Mouse (Mus musculus): ENCODE results near the gene Eaf2.
"Not testable (repeated sequence)": the region's sequence is repeated elsewhere in the genome, so short reads cannot be mapped to it uniquely, and the experiment has no call there.

Eaf2 gene

DNA sequence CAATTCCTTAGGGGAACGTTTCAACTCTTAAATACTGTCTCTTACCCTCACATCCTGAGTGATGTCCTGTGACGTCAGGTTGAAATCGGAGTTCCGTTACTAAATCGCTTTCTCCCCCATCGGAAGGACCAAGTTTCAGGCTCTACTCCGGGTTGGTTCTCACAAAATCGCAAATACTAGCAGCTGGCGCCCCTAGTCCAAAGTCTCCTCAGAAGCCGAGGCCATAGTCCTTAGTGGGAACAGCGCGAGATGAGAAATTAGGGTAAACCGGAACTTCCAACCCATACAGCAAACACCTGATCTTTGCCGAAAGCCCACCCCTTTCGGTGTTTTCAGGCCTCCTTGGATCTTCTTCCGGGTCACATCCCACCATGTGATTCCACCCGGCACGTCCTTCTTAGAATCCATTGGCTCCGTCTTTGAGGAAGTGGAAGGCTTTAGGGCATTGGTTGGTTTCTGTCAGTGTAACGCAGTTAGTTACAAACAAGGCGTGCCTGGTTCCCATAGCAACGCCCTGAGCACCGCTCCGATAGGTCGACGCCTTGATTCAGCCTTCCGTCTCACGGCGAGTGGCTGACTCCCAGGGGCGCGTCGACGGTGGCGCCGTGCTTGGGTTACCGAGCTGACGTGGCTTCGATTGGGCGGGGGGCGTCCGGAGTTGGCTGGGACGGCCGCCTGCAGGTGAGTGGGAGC is at the start of gene Eaf2, which contains the start of gene Golgb1:
Eaf2 (minus strand) TSS at position 421 of the 693 bp plus-strand sequence.
Golgb1 (plus strand) TSS at position 558 of the 693 bp plus-strand sequence.
- peak; percentile 99 for DNase-seq (ENCODE audit: low read depth)

DNA sequence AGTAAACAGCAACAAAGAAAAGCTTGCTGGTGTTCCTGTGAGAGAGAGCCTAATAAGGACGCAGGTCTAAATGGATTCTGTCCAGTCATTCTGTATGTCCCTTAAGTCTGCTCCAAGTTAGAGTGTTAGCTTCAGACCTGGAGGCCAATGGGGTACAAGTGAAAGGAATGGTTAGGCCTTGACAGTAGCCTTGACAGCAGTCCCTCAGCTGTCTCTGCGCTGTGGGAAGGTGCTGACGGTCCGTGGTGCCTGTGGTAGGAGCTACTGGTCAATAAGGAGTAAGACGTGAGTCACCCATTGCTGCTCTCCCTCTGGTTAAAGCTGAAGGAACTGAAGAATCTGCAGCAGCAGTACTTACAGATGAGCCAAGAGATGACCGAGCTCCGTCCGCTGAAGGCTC is 49.5 kb upstream of the Eaf2 start:
- DNase-seq (ENCODE audit: low read depth) = no peak

DNA sequence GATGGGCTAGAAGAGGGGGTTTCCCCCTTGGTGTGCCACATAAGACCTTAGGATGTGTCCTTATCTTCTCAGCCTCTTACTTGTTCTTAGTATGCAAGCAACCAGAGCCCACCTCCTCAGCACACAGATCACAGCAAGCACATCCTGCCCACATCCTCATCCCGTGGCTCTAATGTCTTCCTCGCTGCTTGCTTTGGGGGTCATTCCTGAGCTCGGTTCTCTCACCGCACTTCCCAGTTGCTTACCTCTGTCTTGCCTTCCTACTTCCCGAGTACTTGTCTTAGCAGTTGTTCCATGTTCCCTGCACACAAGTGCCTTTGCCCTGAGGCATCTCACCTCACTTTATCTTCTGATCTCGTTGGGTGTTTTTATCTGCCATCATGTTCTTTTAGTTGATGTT is 47.2 kb upstream of the Eaf2 start:
- no peak for DNase-seq (ENCODE audit: low read depth)

DNA sequence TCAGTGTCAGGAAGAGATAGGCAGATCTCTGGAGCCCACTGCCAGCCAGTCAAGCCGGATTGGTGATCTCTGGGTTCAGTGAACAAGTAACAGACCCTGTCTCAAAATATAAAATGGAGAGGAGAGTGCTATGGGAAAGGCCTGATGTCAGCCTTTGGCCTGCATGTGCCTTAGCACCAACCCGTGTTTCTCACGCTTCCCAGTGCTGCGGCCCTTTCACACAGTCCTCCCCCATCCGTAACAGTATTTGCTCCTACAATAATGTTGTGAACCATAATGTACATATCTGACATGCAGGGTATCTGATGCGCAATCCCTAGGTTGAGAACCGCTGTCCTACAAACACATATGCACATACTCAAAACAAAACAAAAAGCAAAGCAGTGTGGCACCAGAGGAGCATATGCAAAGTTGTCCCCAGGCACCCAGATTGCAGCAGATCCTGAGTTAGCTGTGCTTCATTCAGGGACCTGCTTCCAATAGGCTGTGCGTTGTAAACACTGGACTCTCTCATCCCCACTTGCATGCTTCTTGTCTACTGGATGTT is 46.3 kb upstream of the Eaf2 start:
- no peak for DNase-seq (ENCODE audit: low read depth)

DNA sequence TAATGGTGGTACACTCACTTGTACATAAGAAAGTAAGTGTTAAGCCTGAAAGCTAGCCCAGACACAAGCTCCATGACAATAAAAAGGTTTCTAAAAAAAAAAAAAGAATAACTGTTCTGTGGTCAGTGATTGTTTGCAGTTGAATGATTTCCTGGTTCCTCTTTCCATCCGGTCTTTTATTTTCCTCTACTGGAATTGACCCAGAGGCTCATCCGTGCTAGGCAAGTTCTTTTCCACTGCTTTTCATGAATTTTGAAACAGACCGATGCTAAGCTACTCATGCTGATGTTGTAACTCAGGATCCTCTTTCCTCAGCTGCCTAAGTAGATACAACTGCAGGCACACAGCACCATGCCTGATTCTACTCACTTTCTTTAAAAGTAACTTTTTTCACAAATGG is 45.6 kb upstream of the Eaf2 start:
- no peak for DNase-seq (ENCODE audit: low read depth)

DNA sequence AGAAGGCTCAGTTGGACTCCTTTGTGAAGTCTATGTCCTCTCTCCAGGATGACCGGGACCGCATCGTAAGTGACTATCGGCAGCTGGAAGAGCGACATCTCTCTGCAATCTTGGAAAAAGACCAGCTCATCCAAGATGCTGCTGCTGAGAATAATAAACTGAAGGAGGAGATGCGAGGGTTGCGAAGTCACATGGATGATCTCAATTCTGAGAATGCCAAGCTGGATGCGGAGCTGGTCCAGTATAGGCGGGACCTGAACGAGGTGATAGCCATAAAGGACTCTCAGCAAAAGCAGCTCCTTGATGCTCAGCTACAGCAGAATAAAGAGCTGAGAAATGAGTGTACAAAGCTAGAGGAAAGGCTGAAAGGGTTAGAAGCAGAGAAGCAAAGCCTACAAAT is 43.7 kb upstream of the Eaf2 start:
- no peak for DNase-seq (ENCODE audit: low read depth)

DNA sequence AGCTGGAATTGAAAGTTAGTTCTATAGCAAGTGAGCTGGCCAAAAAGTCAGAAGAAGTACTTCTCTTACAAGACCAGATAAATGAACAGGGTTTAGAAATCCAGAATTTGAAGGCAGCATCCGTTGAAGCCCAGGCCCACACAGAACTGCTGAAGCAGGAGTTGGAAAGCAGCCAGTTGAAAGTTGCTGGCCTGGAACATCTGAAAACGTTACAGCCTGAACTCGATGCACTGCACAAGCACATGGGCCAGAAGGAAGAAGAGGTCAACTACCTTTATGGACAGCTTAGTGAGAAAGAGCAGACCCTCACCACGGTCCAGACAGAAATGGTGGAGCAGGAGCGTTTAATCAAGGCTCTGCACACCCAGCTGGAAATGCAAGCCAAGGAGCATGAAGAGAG is 39.4 kb upstream of the Eaf2 start:
- no peak for DNase-seq (ENCODE audit: low read depth)

DNA sequence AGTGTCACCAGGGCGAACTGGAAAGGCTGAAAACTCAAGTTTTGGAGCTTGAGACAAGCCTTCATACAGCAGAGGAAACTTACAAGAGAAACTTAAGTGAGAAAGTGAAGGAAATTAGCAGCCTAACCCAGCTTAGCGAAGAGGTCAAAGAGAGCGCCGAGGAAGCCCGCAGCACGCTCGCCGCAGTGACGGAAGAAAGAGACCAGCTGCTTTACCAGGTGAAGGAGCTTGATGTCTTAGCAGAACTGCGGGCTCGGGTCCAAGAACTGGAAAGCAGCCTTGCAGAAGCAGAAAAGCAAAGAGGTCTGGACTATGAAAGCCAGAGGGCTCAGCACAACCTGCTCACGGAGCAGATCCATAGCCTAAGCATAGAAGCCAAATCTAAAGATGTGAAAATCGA is 37.5 kb upstream of the Eaf2 start:
- DNase-seq (ENCODE audit: low read depth) = no peak

DNA sequence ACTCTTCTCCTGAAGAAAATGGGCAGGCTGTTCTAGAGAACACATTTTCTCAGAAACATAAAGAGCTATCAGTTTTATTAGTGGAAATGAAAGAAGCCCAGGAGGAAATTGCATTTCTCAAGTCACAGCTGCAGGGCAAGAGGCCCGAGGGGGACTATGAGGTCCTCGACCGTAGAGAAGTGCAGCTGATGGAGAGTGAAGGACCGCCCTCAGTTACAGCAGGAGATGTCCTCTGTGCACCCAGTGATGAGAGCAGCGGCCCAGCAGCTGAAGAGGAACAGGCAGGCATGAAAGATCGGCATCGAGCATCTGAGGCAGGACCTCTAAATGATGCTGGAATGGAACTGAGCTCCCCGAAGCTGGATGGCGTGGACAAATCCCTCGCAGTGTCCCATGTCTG is 37.1 kb upstream of the Eaf2 start:
- DNase-seq (ENCODE audit: low read depth) = no peak

DNA sequence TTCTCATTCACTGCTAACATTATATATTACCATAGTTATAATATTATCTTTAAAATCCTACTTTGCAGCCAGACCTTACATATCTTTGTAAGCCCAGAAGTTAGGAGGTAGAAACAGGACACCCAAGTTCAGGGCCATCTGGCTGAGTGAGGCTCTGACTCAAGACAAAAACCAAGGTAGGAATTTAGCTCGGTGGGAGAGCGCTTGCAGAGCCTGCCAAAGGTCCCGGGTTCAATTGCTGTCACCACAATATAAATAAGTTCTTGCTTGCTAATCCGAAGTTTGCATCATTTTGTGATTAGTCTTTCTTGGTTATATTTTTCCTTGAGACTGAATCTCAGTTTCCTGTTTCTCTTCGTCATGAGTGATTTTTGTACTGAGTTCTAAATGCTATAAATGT is 28.4 kb upstream of the Eaf2 start:
- no peak for DNase-seq (ENCODE audit: low read depth)

DNA sequence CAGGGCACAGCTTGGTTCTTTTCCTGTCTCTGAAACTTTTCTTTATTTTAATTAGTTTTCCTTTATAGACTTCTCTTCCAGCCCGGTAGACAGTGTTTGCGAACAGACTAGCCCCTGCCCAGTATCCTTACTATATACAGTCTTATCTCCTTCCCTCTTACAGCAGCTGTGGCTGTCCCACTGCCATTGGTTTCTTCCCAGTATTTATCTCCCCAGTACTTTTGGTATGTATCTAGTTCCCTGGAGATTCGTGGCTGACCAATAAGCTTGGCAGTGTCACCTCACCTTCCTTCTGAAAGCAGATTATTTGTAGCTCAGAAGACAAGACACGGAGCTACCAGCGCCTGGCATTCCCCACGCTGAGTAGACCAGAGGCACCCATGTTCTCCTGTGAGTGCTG is 21.9 kb upstream of the Eaf2 start:
- no peak for DNase-seq (ENCODE audit: low read depth)

DNA sequence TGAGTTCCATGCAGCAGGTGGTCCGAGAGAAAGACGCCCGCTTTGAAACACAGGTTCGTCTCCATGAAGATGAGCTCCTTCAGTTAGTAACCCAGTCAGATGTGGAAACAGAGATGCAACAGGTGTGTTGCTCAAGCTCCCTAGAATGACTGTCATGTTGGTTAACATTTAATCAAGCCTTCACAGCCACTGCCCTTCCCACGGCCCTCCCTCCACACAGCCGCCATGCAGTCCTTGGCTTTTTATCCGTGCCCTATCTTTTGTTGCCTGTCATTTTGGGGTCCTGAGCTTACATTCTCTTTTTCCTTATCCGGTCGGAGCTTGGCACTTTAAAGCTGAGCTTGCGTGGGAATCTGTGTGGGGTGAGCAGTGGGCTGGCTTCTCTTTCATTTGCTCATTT is 18.5 kb upstream of the Eaf2 start:
- DNase-seq (ENCODE audit: low read depth) = no peak

DNA sequence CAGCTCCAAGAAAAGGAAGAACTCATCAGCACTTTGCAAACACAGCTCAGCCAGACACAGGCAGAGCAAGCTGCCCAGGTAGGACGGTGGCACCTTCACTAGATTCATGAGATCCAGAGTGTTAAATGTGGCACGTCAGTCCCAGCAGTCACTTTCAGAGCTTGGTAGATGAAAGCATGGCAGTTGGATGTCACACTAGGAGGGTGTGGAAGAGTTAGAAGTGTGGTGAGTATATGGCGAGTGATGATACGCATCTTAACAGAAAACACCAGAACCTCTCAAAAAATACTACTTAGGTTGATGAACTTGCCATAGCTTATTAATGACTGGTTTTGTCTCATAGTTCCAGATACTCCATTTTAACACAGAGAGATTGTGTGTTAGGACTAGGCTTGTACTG is 16.6 kb upstream of the Eaf2 start:
- no peak for DNase-seq (ENCODE audit: low read depth)

DNA sequence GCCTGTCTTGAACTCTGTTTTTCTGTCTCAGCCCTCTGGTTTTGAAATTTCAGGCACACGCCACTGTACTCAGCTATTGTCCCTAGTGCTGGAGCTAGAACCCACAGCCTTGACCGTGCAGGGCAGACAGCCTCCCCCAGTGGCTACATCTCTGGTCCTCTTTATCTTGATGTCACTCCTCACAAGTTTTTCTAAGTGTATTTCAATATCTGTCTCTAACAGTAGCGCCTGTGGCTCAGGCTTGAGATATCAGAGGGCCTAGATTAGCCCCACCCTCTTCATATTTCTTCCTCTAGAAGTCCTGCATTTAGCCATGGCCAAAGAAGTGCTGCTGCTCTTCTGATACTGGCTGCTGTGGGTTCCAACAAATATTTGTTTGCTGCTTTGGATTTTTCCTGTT is 15.8 kb upstream of the Eaf2 start:
- DNase-seq (ENCODE audit: low read depth) = peak; percentile 85

DNA sequence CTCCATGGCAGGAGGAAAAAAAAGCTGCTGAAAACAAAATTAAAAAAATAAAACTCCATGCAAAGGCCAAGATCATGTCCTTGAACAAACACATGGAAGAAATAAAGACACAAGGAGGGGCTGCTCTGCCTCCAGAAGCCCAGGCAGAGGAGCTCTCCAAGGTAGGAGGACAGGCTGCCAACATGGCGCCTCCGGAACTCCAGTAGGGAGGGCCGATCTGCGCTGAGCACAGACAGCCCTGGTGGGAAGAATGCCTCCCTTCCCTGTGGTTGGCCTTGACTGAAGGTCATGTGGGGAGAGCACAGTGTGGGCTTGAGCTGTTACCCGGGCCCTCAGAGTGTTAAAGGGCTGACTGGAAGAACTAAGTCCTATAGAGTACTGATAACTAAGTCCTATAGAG is 12.7 kb upstream of the Eaf2 start:
- no peak for DNase-seq (ENCODE audit: low read depth)

DNA sequence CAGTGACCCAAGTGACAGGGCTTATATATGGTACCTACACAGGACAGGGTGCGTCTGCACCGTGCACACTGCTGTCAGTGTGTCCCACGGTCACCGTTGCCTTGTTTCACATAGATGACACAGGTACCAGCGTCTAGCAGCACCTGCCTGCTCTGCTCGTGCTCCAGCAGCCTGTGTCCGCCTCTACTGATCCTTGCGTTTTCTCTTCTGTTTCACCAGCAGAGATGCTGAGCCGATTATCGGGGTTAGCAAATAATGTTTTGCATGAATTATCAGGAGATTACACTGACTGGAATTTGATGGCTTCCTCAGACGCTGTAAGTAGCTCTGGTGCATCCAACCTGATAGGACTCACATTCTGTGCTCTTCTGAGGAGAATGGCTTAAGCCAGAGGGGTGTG is 11.1 kb upstream of the Eaf2 start:
- no peak for DNase-seq (ENCODE audit: low read depth)

DNA sequence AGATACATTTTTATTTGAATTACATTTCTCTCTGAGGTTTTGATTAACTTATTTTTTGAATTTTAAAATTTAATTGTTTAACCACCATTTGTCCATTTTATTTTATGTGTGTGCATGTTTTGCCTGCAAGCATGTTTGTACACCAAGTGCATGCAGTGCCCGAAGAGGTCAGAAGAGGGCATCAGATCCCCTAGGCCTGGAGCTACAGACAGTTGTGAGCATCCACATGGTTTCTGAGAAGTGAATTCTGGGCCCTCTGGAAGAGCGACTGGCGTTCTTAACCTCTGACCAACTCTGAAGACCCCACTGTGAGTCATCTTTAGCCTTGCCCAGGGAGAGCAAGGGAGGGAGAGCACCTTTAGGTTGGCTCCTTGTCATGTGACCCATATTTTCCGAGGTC is 10.1 kb upstream of the Eaf2 start:
- no peak for DNase-seq (ENCODE audit: low read depth)

DNA sequence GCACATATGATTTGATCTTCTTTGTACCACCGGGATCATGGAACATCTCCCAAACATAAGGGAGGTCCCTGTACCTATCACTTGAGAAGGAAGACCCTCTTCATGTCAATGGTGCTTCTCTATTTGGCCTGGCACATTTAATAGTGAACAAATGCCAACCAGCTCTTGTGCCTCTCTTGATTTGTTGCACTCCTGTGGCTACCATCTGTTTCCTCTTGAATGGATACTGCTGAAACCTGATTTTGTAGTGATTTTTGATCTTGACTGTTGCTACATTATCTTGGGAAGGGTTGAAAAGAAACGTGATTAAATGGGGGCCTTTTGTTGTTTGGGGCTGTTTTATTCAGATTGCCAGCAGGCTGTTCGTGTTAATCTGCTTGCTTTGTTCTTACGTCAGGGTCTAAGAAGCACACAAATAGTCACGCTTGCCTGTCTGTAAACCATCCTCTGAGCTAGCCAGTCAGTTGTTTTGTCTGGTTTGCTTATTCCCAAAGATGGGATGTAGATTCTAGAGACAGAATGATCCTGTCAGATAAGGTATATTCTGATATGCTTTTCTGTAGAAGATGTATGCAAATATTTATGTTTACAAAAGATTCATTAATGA is 8.0 kb upstream of the Eaf2 start:
- DNase-seq (ENCODE audit: low read depth) = no peak

DNA sequence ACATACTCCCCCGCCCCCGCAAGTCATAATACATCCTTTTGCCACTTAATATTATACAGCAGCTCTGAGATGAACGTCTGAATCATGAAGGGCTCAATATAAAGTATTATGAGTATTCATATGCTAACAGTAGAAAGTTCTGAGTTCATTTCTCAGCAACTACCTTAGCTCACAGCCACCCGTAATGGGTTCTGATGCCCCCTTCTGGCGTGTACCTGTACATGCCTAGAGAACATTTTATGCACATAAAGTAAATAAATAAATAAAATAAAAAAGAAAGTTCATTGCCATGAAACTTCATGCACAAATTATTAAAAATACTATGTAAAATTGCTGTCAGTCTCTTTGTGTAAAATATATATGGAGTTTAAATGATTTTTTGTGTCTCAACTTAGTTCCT is 2.5 kb upstream of the Eaf2 start:
- no peak for DNase-seq (ENCODE audit: low read depth)

DNA sequence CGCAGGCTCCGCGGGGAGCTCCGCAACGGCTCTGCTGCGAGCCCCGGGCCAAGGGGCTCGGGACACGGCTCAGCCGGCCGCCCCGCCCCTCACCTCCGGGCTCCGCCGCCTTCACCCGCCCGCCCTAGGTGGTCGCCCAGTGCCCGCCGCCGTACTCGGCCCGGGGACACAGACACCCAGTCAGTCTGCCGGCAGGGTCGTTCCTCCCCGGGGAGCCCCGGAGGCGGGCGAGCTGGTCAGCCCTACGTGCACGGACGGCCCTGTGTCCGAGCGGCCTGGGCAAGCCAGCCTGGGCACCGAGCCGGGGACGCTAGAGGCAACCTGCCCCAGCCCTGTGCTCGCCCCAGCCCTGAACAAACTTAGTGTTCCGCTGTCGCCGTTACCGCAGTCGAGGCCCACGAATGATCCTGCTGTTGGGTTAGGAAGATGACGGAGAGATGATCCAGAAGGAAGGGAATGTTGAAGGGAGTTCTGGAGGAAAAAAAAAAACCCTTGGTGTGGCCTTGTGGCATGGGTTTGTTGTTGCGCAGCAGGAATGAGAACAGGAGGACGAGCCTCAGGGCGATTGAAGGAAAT is 561 bp upstream of the Eaf2 start:
- DNase-seq (ENCODE audit: low read depth) = no peak

DNA sequence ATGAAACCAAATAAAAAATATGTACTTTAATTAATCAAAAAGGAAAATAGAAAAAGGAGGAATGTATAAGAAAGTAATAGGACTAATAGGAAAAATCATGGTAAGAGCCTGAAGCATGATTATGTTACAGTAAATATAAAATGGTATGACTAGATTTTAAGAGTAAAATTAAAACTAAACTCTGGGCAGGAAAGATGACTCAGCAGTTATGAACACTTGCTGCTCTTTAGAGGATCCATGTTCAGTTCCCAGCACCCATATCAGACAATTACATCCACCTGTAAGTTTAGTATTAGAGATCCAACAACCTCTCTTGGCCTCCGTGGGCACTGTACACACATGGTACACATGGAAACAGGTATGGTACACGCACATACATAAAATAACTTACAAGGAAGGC is 5.4 kb downstream of the Eaf2 start:
- DNase-seq (ENCODE audit: low read depth) = no peak

DNA sequence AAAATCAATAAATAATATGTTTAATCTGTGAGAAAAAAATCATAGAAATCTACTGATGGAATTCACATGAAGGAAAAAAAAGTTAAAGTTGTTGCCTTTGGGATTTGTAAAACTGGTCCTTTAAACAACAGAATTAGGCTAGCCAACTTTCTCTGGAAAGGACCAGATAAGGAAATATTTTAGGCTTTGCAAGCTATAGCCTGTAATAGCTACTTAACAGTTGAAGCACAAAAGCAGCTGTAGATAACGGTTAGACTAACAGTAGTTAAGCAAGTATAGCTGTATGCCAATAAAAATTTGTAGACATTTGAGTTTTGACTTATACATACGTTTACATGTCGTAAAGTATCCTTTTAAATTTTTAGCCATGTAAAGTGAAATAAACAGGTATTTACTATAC is 11.2 kb downstream of the Eaf2 start:
- no peak for DNase-seq (ENCODE audit: low read depth)

DNA sequence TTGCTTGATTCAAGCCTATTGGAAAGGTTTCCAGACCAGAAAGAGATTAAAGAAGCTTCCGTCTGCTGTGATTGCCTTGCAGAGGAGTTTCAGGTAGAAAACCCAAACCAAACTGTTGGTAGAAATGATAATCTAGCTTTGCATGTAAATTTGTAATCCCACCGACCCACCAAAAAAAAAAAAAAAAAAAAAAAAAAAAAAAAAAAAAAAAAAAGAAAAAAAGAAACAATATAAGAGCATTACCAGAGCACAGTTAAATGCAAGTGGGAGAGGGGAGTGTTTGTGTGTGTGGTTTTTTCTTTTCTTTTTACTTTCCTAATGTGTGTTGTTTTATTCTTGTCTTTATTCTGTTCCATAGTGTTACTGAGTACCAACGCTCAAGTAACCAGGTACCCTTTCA is 23.6 kb downstream of the Eaf2 start:
- no peak for DNase-seq (ENCODE audit: low read depth)

DNA sequence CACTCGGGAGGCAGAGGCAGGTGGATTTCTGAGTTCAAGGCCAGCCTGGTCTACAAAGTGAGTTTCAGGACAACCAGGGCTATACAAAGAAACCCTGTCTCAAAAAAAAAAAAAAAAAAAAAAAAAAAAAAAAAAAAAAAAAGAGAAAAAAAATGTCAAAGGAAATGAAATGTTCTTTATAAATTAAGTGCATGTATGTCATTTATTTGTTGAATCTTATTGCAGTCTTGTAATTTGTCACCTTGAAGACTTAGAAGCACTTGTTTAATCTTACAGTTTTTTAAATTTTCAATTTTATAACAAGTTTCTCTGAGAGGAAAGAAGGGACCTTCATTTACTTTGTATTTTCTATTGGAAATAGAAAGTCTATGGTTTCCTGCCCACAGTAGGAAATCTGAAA is 27.9 kb downstream of the Eaf2 start:
- not testable (repeated sequence) for DNase-seq (ENCODE audit: low read depth)
